Mouse (Mus musculus): Measurements from ENCODE around the gene Cmah.

Cmah gene

GRCm38 (mm10) chr13:24327201-24327600 is at the start of gene Cmah:
Cmah (plus strand) TSS chr13:24327404.
- DNase-seq = no peak

- no peak for DNase-seq
Measured at GRCm38 (mm10) chr13:24279407-24279761, 47.8 kb upstream of the Cmah start.

GRCm38 (mm10) chr13:24279762-24280438 is 47.3 kb upstream of the Cmah start:
- no peak for DNase-seq

- peak; percentile 83 for DNase-seq
Measured at GRCm38 (mm10) chr13:24280439-24281431, 46.5 kb upstream of the Cmah start, which contains the start of gene Carmil1. Carmil1 (minus strand) TSS chr13:24280795.

GRCm38 (mm10) chr13:24287381-24287780 is 39.8 kb upstream of the Cmah start:
- no peak for DNase-seq

- DNase-seq = no peak
Measured at GRCm38 (mm10) chr13:24297252-24297651, 30.0 kb upstream of the Cmah start.

GRCm38 (mm10) chr13:24305486-24305885 is 21.7 kb upstream of the Cmah start:
- DNase-seq = no peak

GRCm38 (mm10) chr13:24306248-24306647 is 21.0 kb upstream of the Cmah start:
- DNase-seq = no peak

- DNase-seq = no peak
Measured at GRCm38 (mm10) chr13:24311011-24311940, 15.9 kb upstream of the Cmah start.

- DNase-seq = no peak
Measured at GRCm38 (mm10) chr13:24316563-24316962, 10.6 kb upstream of the Cmah start.

- DNase-seq = peak; percentile 27
Measured at GRCm38 (mm10) chr13:24318618-24319017, 8.6 kb upstream of the Cmah start.

- no peak for DNase-seq
Measured at GRCm38 (mm10) chr13:24321313-24321712, 5.9 kb upstream of the Cmah start.

- no peak for DNase-seq
Measured at GRCm38 (mm10) chr13:24328036-24328817, 1.0 kb downstream of the Cmah start.

GRCm38 (mm10) chr13:24330128-24330527 is 2.9 kb downstream of the Cmah start:
- no peak for DNase-seq

- DNase-seq = no peak
Measured at GRCm38 (mm10) chr13:24330836-24331523, 3.8 kb downstream of the Cmah start.

GRCm38 (mm10) chr13:24332537-24332936 is 5.3 kb downstream of the Cmah start:
- DNase-seq = no peak

- no peak for DNase-seq
Measured at GRCm38 (mm10) chr13:24336818-24337217, 9.6 kb downstream of the Cmah start.

- DNase-seq = no peak
Measured at GRCm38 (mm10) chr13:24337874-24338273, 10.7 kb downstream of the Cmah start.

- no peak for DNase-seq
Measured at GRCm38 (mm10) chr13:24338343-24338861, 11.2 kb downstream of the Cmah start.

GRCm38 (mm10) chr13:24339907-24340306 is 12.7 kb downstream of the Cmah start:
- no peak for DNase-seq

- DNase-seq = no peak
Measured at GRCm38 (mm10) chr13:24340462-24340861, 13.3 kb downstream of the Cmah start.

Measured in right cerebral cortex, postnatal 14 days (tissue).